Mouse (Mus musculus): ENCODE measurements around the gene Rasal3.

Gene Rasal3

GRCm38 (mm10) chr17:32411898-32412297 is 8.5 kb upstream of the Rasal3 start:
- TF ChIP-seq GATA4 (IDR thresholded peaks at IDR 0.05; ENCODE audit: insufficient replicate concordance, low read length), result no peak

- no peak for TF ChIP-seq GATA4 (IDR thresholded peaks at IDR 0.05; ENCODE audit: insufficient replicate concordance, low read length)
Observed at GRCm38 (mm10) chr17:32402779-32403157, 615 bp downstream of the Rasal3 start.

GRCm38 (mm10) chr17:32402011-32402778 is 1.2 kb downstream of the Rasal3 start:
- TF ChIP-seq GATA4 (IDR thresholded peaks at IDR 0.05; ENCODE audit: insufficient replicate concordance, low read length), result no peak

- TF ChIP-seq GATA4 (IDR thresholded peaks at IDR 0.05; ENCODE audit: insufficient replicate concordance, low read length), result no peak
Observed at GRCm38 (mm10) chr17:32396266-32396665, 7.1 kb downstream of the Rasal3 start.

GRCm38 (mm10) chr17:32393944-32394343 is 9.4 kb downstream of the Rasal3 start:
- no peak for TF ChIP-seq GATA4 (IDR thresholded peaks at IDR 0.05; ENCODE audit: insufficient replicate concordance, low read length)

GRCm38 (mm10) chr17:32389101-32389659 is 14.2 kb downstream of the Rasal3 start, which contains the start of gene Wiz:
Gene Wiz, minus strand, starts transcription at chr17:32389439.
- TF ChIP-seq GATA4 (IDR thresholded peaks at IDR 0.05; ENCODE audit: insufficient replicate concordance, low read length), result no peak; the same call in 1 of the 2 replicates

- TF ChIP-seq GATA4 (IDR thresholded peaks at IDR 0.05; ENCODE audit: insufficient replicate concordance, low read length), result no peak
Observed at GRCm38 (mm10) chr17:32388370-32389100, 14.8 kb downstream of the Rasal3 start.

- TF ChIP-seq GATA4 (IDR thresholded peaks at IDR 0.05; ENCODE audit: insufficient replicate concordance, low read length), result no peak
Observed at GRCm38 (mm10) chr17:32387986-32388369, 15.4 kb downstream of the Rasal3 start.

- no peak for TF ChIP-seq GATA4 (IDR thresholded peaks at IDR 0.05; ENCODE audit: insufficient replicate concordance, low read length)
Observed at GRCm38 (mm10) chr17:32386659-32387432, 16.5 kb downstream of the Rasal3 start.

- TF ChIP-seq GATA4 (IDR thresholded peaks at IDR 0.05; ENCODE audit: insufficient replicate concordance, low read length), result no peak
Observed at GRCm38 (mm10) chr17:32383661-32384060, 19.7 kb downstream of the Rasal3 start.

- TF ChIP-seq GATA4 (IDR thresholded peaks at IDR 0.05; ENCODE audit: insufficient replicate concordance, low read length), result no peak
Observed at GRCm38 (mm10) chr17:32382576-32382975, 20.8 kb downstream of the Rasal3 start.

- TF ChIP-seq GATA4 (IDR thresholded peaks at IDR 0.05; ENCODE audit: insufficient replicate concordance, low read length), result no peak
Observed at GRCm38 (mm10) chr17:32378786-32379185, 24.6 kb downstream of the Rasal3 start.

GRCm38 (mm10) chr17:32377137-32377536 is 26.2 kb downstream of the Rasal3 start:
- TF ChIP-seq GATA4 (IDR thresholded peaks at IDR 0.05; ENCODE audit: insufficient replicate concordance, low read length), result no peak

- TF ChIP-seq GATA4 (IDR thresholded peaks at IDR 0.05; ENCODE audit: insufficient replicate concordance, low read length), result no peak
Observed at GRCm38 (mm10) chr17:32376475-32376874, 26.9 kb downstream of the Rasal3 start.

- no peak for TF ChIP-seq GATA4 (IDR thresholded peaks at IDR 0.05; ENCODE audit: insufficient replicate concordance, low read length)
Observed at GRCm38 (mm10) chr17:32368991-32369578, 34.3 kb downstream of the Rasal3 start.
